Mouse (Mus musculus) hindbrain, embryonic 15.5 days (tissue): ENCODE data around the gene Cmip. TPM values are rescaled to one million over a fixed set of nuclear protein-coding genes. Genes with fewer than 3 reads are reported as not detected.

Experiments used
- ATAC-seq: fragments of 200-750 bp; cut with Nextera tagmentation; 2 replicates; pipeline ENCODE4 v1.8.0; 2017; ENCODE audit warnings: low read depth, moderate number of reproducible peaks, moderate TSS enrichment; ENCODE audit not compliant: low FRiP score
- H3K27ac ChIP-seq: fragments of 300-500 bp; sonication (generic); replicated peaks from 2 replicates; pipeline ENCODE4 v1.5.1; 2015; ENCODE audit warnings: mild to moderate bottlenecking, inconsistent platforms
- H3K27me3 ChIP-seq: fragments of 300-500 bp; sonication (generic); 2 replicates; pipeline ENCODE4 v1.6.1; 2015; ENCODE audit warnings: control low read depth, inconsistent platforms
- H3K36me3 ChIP-seq: fragments of 300-500 bp; sonication (generic); 2 replicates; pipeline ENCODE4 v1.6.1; 2015; ENCODE audit warnings: control low read depth, inconsistent platforms
- H3K4me1 ChIP-seq: fragments of 300-500 bp; sonication (generic); replicated peaks from 2 replicates; pipeline ENCODE4 v1.6.1; 2015; ENCODE audit warnings: control low read depth, inconsistent platforms
- H3K4me2 ChIP-seq: fragments of 300-500 bp; sonication (generic); 2 replicates; pipeline ENCODE4 v1.6.1; 2015; ENCODE audit warnings: moderate library complexity, mild to moderate bottlenecking, inconsistent platforms
- H3K4me3 ChIP-seq: fragments of 300-500 bp; sonication (generic); 2 replicates; pipeline ENCODE4 v1.5.1; 2015; ENCODE audit warnings: mild to moderate bottlenecking, inconsistent platforms
- H3K9ac ChIP-seq: fragments of 300-500 bp; sonication (generic); 2 replicates; pipeline ENCODE4 v1.6.1; 2015; ENCODE audit warnings: inconsistent platforms
- H3K9me3 ChIP-seq: fragments of 300-500 bp; sonication (generic); 2 replicates; pipeline ENCODE4 v1.6.1; 2016; ENCODE audit warnings: control low read depth, inconsistent platforms
- WGBS: fragments of 180-500 bp; shearing (Covaris S2); methylation state at CpG from one replicate; pipeline ENCODE4 v1.1.7; 2015; 5-methylcytosine and 5-hydroxymethylcytosine counted together
- polyA plus RNA-seq: library from polyadenylated mRNA; unstranded; fragments of >200 nt; fragmentation: Nextera tagmentation; extraction: Ambion mirVana; gene quantifications from 2 replicates; pipeline ENCODE4 v1.2.1, GENCODE M21; 2015

Gene Cmip
- polyA plus RNA-seq, 1 experiment from 2014 or later = 203 TPM

GRCm38 (mm10) chr8:117470342-117470781 is 213.5 kb downstream of the Cmip start:
- Histone ChIP-seq H3K36me3 (no peaks in the 10 kb centered on the region), H3K9ac (peak overlapping the region; percentile 24; the same call in 1 of the 2 replicates), H3K27me3 (no peaks in the 10 kb centered on the region), H3K27ac (peak overlapping the region; percentile 92), H3K4me1 (peaks cover 16% of the 10 kb centered on the region), H3K4me3 (peak overlapping the region; percentile 29), H3K9me3 (no peaks in the 10 kb centered on the region), H3K4me2 (peak overlapping the region; percentile 57)
- ATAC-seq = peak; percentile 92
- WGBS = under 1% methylated on average over 9 of the region's 14 CpGs

GRCm38 (mm10) chr8:117471174-117471573 is 214.3 kb downstream of the Cmip start:
- ATAC-seq = no peak
- Histone ChIP-seq H3K9ac (no peak overlapping the region), H3K9me3 (no peaks in the 10 kb centered on the region), H3K27ac (peak overlapping the region; percentile 92), H3K4me2 (no peak overlapping the region), H3K4me3 (no peak overlapping the region), H3K36me3 (no peaks in the 10 kb centered on the region), H3K4me1 (peaks cover 16% of the 10 kb centered on the region), H3K27me3 (no peaks in the 10 kb centered on the region)
- 21% methylated on average over 3 of the region's 3 CpGs for WGBS

- H3K9ac ChIP-seq = no peak overlapping the region
- 81% methylated on average over 9 of the region's 9 CpGs for WGBS
Measured at GRCm38 (mm10) chr8:117471655-117472054, 214.8 kb downstream of the Cmip start.

GRCm38 (mm10) chr8:117472332-117472731 is 215.5 kb downstream of the Cmip start:
- ATAC-seq = no peak
- Histone ChIP-seq H3K4me2 (no peak overlapping the region), H3K36me3 (no peaks in the 10 kb centered on the region), H3K4me1 (peaks cover 16% of the 10 kb centered on the region), H3K4me3 (no peak overlapping the region), H3K9me3 (no peaks in the 10 kb centered on the region), H3K27ac (no peak overlapping the region), H3K9ac (no peak overlapping the region), H3K27me3 (no peaks in the 10 kb centered on the region)
- 88% methylated on average over 4 of the region's 4 CpGs for WGBS

More at GRCm38 (mm10) chr8:117471655-117472054, 214.8 kb downstream of the Cmip start:
- Histone ChIP-seq H3K4me3 (no peak overlapping the region), H3K9me3 (no peaks in the 10 kb centered on the region), H3K36me3 (no peaks in the 10 kb centered on the region), H3K27me3 (no peaks in the 10 kb centered on the region), H3K4me2 (no peak overlapping the region), H3K4me1 (peaks cover 16% of the 10 kb centered on the region), H3K27ac (no peak overlapping the region)
- no peak for ATAC-seq

- H3K9ac ChIP-seq = no peak overlapping the region
- no peaks in the 10 kb centered on the region for H3K36me3 ChIP-seq
- WGBS = 0% methylated on average over 5 of the region's 5 CpGs
- no peaks in the 10 kb centered on the region for H3K27me3 ChIP-seq
- H3K4me3 ChIP-seq = no peak overlapping the region
- no peak overlapping the region for H3K4me2 ChIP-seq
- 0 out of 2 replicates have a peak, but pooled peaks have one; percentile 31 for ATAC-seq
- no peak overlapping the region for H3K27ac ChIP-seq
- H3K9me3 ChIP-seq = no peaks in the 10 kb centered on the region
- H3K4me1 ChIP-seq = peaks cover 11% of the 10 kb centered on the region
Measured at GRCm38 (mm10) chr8:117474944-117475343, 218.1 kb downstream of the Cmip start.

- H3K4me2 ChIP-seq = no peak overlapping the region
- ATAC-seq = 0 out of 2 replicates have a peak, but pooled peaks have one; percentile 37
- no peak overlapping the region for H3K27ac ChIP-seq
- WGBS = 84% methylated on average over 7 of the region's 7 CpGs
- peaks cover 2% of the 10 kb centered on the region for H3K4me1 ChIP-seq
- no peaks in the 10 kb centered on the region for H3K27me3 ChIP-seq
- no peak overlapping the region for H3K4me3 ChIP-seq
- H3K9me3 ChIP-seq = no peaks in the 10 kb centered on the region
- no peaks in the 10 kb centered on the region for H3K36me3 ChIP-seq
- H3K9ac ChIP-seq = no peak overlapping the region
Measured at GRCm38 (mm10) chr8:117475819-117476218, 219.0 kb downstream of the Cmip start.

GRCm38 (mm10) chr8:117478082-117478481 is 221.2 kb downstream of the Cmip start:
- Histone ChIP-seq H3K9me3 (no peaks in the 10 kb centered on the region), H3K4me2 (no peak overlapping the region), H3K4me3 (no peak overlapping the region), H3K4me1 (no peaks in the 10 kb centered on the region), H3K36me3 (no peaks in the 10 kb centered on the region), H3K9ac (no peak overlapping the region), H3K27me3 (no peaks in the 10 kb centered on the region), H3K27ac (no peak overlapping the region)
- ATAC-seq = no peak

GRCm38 (mm10) chr8:117479996-117480395 is 223.1 kb downstream of the Cmip start:
- ATAC-seq = no peak
- Histone ChIP-seq H3K27me3 (no peaks in the 10 kb centered on the region), H3K4me2 (no peak overlapping the region), H3K36me3 (no peaks in the 10 kb centered on the region), H3K9me3 (no peaks in the 10 kb centered on the region), H3K4me1 (no peaks in the 10 kb centered on the region), H3K27ac (no peak overlapping the region), H3K9ac (no peak overlapping the region), H3K4me3 (no peak overlapping the region)
- 94% methylated on average over 9 of the region's 9 CpGs for WGBS

GRCm38 (mm10) chr8:117480516-117480915 is 223.7 kb downstream of the Cmip start:
- H3K9ac ChIP-seq = no peak overlapping the region
- no peak overlapping the region for H3K4me2 ChIP-seq
- H3K36me3 ChIP-seq = no peaks in the 10 kb centered on the region
- no peak for ATAC-seq
- no peaks in the 10 kb centered on the region for H3K9me3 ChIP-seq
- no peaks in the 10 kb centered on the region for H3K4me1 ChIP-seq
- H3K27me3 ChIP-seq = no peaks in the 10 kb centered on the region
- H3K27ac ChIP-seq = no peak overlapping the region
- 65% methylated on average over 5 of the region's 5 CpGs for WGBS
- H3K4me3 ChIP-seq = no peak overlapping the region

GRCm38 (mm10) chr8:117481830-117482229 is 225.0 kb downstream of the Cmip start:
- no peaks in the 10 kb centered on the region for H3K27me3 ChIP-seq
- no peak overlapping the region for H3K9ac ChIP-seq
- H3K4me3 ChIP-seq = no peak overlapping the region
- H3K4me2 ChIP-seq = no peak overlapping the region
- H3K27ac ChIP-seq = no peak overlapping the region
- no peaks in the 10 kb centered on the region for H3K36me3 ChIP-seq
- ATAC-seq = no peak
- H3K4me1 ChIP-seq = no peaks in the 10 kb centered on the region
- WGBS = 81% methylated on average over 5 of the region's 5 CpGs
- H3K9me3 ChIP-seq = no peaks in the 10 kb centered on the region

- Histone ChIP-seq H3K27me3 (no peaks in the 10 kb centered on the region), H3K4me1 (no peaks in the 10 kb centered on the region), H3K9me3 (no peaks in the 10 kb centered on the region), H3K4me2 (no peak overlapping the region), H3K4me3 (no peak overlapping the region), H3K27ac (no peak overlapping the region), H3K9ac (no peak overlapping the region), H3K36me3 (no peaks in the 10 kb centered on the region)
- no peak for ATAC-seq
- 92% methylated on average over 8 of the region's 8 CpGs for WGBS
Measured at GRCm38 (mm10) chr8:117484731-117485130, 227.9 kb downstream of the Cmip start.

GRCm38 (mm10) chr8:117485316-117485715 is 228.5 kb downstream of the Cmip start:
- ATAC-seq = no peak
- H3K9ac ChIP-seq = no peak overlapping the region
- 76% methylated on average over 1 of the region's 1 CpGs for WGBS

More at GRCm38 (mm10) chr8:117485316-117485715, 228.5 kb downstream of the Cmip start:
- no peak overlapping the region for H3K4me2 ChIP-seq
- H3K9me3 ChIP-seq = no peaks in the 10 kb centered on the region
- no peak overlapping the region for H3K4me3 ChIP-seq
- no peaks in the 10 kb centered on the region for H3K36me3 ChIP-seq
- H3K27ac ChIP-seq = no peak overlapping the region
- no peaks in the 10 kb centered on the region for H3K4me1 ChIP-seq
- no peaks in the 10 kb centered on the region for H3K27me3 ChIP-seq
